Mouse (Mus musculus): ENCODE measurements around the gene Krt13. TPM values are rescaled to one million over a fixed set of nuclear protein-coding genes. Genes with fewer than 3 reads are reported as not detected.

Gene Krt13
- polyA plus RNA-seq, 1 experiment from 2014 or later = 0.22 TPM

GRCm38 (mm10) chr11:100102693-100103429 is 18.5 kb downstream of the Krt13 start:
- Histone ChIP-seq H3K4me1 (replicated peaks) (0 out of 2 replicates have a peak, but pooled peaks cover 8% of the 10 kb centered on the region), H3K27me3 (no peaks in the 10 kb centered on the region), H3K36me3 (no peaks in the 10 kb centered on the region), H3K27ac (no peak overlapping the region), H3K9ac (replicated peaks) (no peak overlapping the region), H3K4me3 (replicated peaks) (no peak overlapping the region), H3K9me3 (no peaks in the 10 kb centered on the region), H3K4me2 (replicated peaks) (no peak overlapping the region)
- no peak for ATAC-seq
- WGBS = 68% methylated on average over 15 of the region's 15 CpGs

GRCm38 (mm10) chr11:100100391-100100790 is 21.0 kb downstream of the Krt13 start:
- Histone ChIP-seq H3K4me2 (replicated peaks) (no peak overlapping the region), H3K36me3 (no peaks in the 10 kb centered on the region), H3K27ac (no peak overlapping the region), H3K9ac (replicated peaks) (no peak overlapping the region), H3K9me3 (no peaks in the 10 kb centered on the region), H3K27me3 (no peaks in the 10 kb centered on the region), H3K4me1 (replicated peaks) (0 out of 2 replicates have a peak, but pooled peaks cover 8% of the 10 kb centered on the region), H3K4me3 (replicated peaks) (no peak overlapping the region)
- ATAC-seq = no peak
- 85% methylated on average over 4 of the region's 4 CpGs for WGBS

GRCm38 (mm10) chr11:100097819-100098218 is 23.5 kb downstream of the Krt13 start:
- Histone ChIP-seq H3K4me1 (replicated peaks) (0 out of 2 replicates have a peak, but pooled peaks cover 6% of the 10 kb centered on the region), H3K36me3 (no peaks in the 10 kb centered on the region), H3K9ac (replicated peaks) (no peak overlapping the region), H3K27ac (no peak overlapping the region), H3K4me2 (replicated peaks) (no peak overlapping the region), H3K27me3 (no peaks in the 10 kb centered on the region), H3K9me3 (no peaks in the 10 kb centered on the region), H3K4me3 (replicated peaks) (no peak overlapping the region)
- ATAC-seq = no peak
- 70% methylated on average over 9 of the region's 9 CpGs for WGBS

GRCm38 (mm10) chr11:100096141-100096540 is 25.2 kb downstream of the Krt13 start, which contains the start of gene Krt35:
Gene Krt35, minus strand, starts transcription at chr11:100096241.
- H3K4me3 ChIP-seq (replicated peaks) = no peak within 1 kb of the TSS
- H3K9ac ChIP-seq (replicated peaks) = no peak within 1 kb of the TSS
- H3K4me1 ChIP-seq (replicated peaks) = 0 out of 2 replicates have a peak, but pooled peaks cover 6% of the 10 kb centered on the region
- H3K36me3 ChIP-seq = no peaks in the 10 kb centered on the region
- H3K4me2 ChIP-seq (replicated peaks) = no peak within 1 kb of the TSS
- no peaks in the 10 kb centered on the region for H3K27me3 ChIP-seq
- 88% methylated on average over 9 of the region's 9 CpGs for WGBS
- H3K9me3 ChIP-seq = no peaks in the 10 kb centered on the region
- ATAC-seq = no peak
- no peak within 1 kb of the TSS for H3K27ac ChIP-seq

- H3K27ac ChIP-seq = no peak overlapping the region
- H3K27me3 ChIP-seq = no peaks in the 10 kb centered on the region
- no peak overlapping the region for H3K9ac ChIP-seq (replicated peaks)
- H3K36me3 ChIP-seq = no peaks in the 10 kb centered on the region
- no peak overlapping the region for H3K4me3 ChIP-seq (replicated peaks)
- no peaks in the 10 kb centered on the region for H3K9me3 ChIP-seq
- H3K4me2 ChIP-seq (replicated peaks) = no peak overlapping the region
- no peaks in the 10 kb centered on the region for H3K4me1 ChIP-seq (replicated peaks)
- WGBS = 70% methylated on average over 7 of the region's 7 CpGs
- ATAC-seq = no peak
These were observed 32.9 kb downstream of the Krt13 start for GRCm38 (mm10) chr11:100088378-100089025.

GRCm38 (mm10) chr11:100087861-100088260 is 33.5 kb downstream of the Krt13 start, which contains the start of gene Krt32:
Gene Krt32, minus strand, starts transcription at chr11:100088226.
- H3K4me2 ChIP-seq (replicated peaks) = no peak within 1 kb of the TSS
- H3K9me3 ChIP-seq = no peaks in the 10 kb centered on the region
- no peak for ATAC-seq
- H3K4me1 ChIP-seq (replicated peaks) = no peaks in the 10 kb centered on the region
- H3K4me3 ChIP-seq (replicated peaks) = no peak within 1 kb of the TSS
- no peak within 1 kb of the TSS for H3K9ac ChIP-seq (replicated peaks)
- H3K27ac ChIP-seq = no peak within 1 kb of the TSS
- no peaks in the 10 kb centered on the region for H3K27me3 ChIP-seq
- no peaks in the 10 kb centered on the region for H3K36me3 ChIP-seq
- 89% methylated on average over 10 of the region's 10 CpGs for WGBS

- H3K27me3 ChIP-seq = no peaks in the 10 kb centered on the region
- ATAC-seq = no peak
- WGBS = 63% methylated on average over 1 of the region's 1 CpGs
- H3K36me3 ChIP-seq = no peaks in the 10 kb centered on the region
- H3K4me3 ChIP-seq (replicated peaks) = no peak overlapping the region
- H3K27ac ChIP-seq = no peak overlapping the region
- H3K9me3 ChIP-seq = no peaks in the 10 kb centered on the region
- H3K4me2 ChIP-seq (replicated peaks) = no peak overlapping the region
- H3K4me1 ChIP-seq (replicated peaks) = no peaks in the 10 kb centered on the region
- no peak overlapping the region for H3K9ac ChIP-seq (replicated peaks)
These were observed 47.5 kb downstream of the Krt13 start for GRCm38 (mm10) chr11:100073873-100074272.

Other genes with a start within 250 kb of the Krt13 start
- gene Krtap9-1, start 248.2 kb downstream of the Krt13 start, polyA plus RNA-seq (2015; fragmentation: Nextera tagmentation; extraction: Ambion mirVana) = not detected in 2 replicates
- not detected in 2 replicates for gene Gm11567, start 242.4 kb downstream of the Krt13 start, polyA plus RNA-seq (2015; fragmentation: Nextera tagmentation; extraction: Ambion mirVana)
- gene Krtap31-1, start 213.6 kb downstream of the Krt13 start, polyA plus RNA-seq (2015; fragmentation: Nextera tagmentation; extraction: Ambion mirVana) = not detected in 2 replicates
- gene Gm11565, start 206.8 kb downstream of the Krt13 start, polyA plus RNA-seq (2015; fragmentation: Nextera tagmentation; extraction: Ambion mirVana) = not detected in 2 replicates
- not detected in 2 replicates for gene Krtap31-2, start 185.3 kb downstream of the Krt13 start, polyA plus RNA-seq (2015; fragmentation: Nextera tagmentation; extraction: Ambion mirVana)
- not detected in 2 replicates for gene Krtap9-5, start 173.1 kb downstream of the Krt13 start, polyA plus RNA-seq (2015; fragmentation: Nextera tagmentation; extraction: Ambion mirVana)
- gene Krtap29-1, start 142.5 kb downstream of the Krt13 start, polyA plus RNA-seq (2015; fragmentation: Nextera tagmentation; extraction: Ambion mirVana) = not detected in 2 replicates
- gene Krtap16-1, start 135.0 kb downstream of the Krt13 start, polyA plus RNA-seq (2015; fragmentation: Nextera tagmentation; extraction: Ambion mirVana) = not detected in 2 replicates
- 0.28 and 0.37 TPM in 2 replicates for gene Krtap17-1, start 127.6 kb downstream of the Krt13 start, polyA plus RNA-seq (2015; fragmentation: Nextera tagmentation; extraction: Ambion mirVana)
- gene Krt33a, start 105.4 kb downstream of the Krt13 start, polyA plus RNA-seq (2015; fragmentation: Nextera tagmentation; extraction: Ambion mirVana) = not detected in 2 replicates
- gene Krt33b, start 91.7 kb downstream of the Krt13 start, polyA plus RNA-seq (2015; fragmentation: Nextera tagmentation; extraction: Ambion mirVana) = not detected in 2 replicates
- not detected in 2 replicates for gene Krt34, start 80.0 kb downstream of the Krt13 start, polyA plus RNA-seq (2015; fragmentation: Nextera tagmentation; extraction: Ambion mirVana)
- not detected in 2 replicates for gene Krt31, start 71.0 kb downstream of the Krt13 start, polyA plus RNA-seq (2015; fragmentation: Nextera tagmentation; extraction: Ambion mirVana)
- not detected in 2 replicates for gene Krt32, start 33.3 kb downstream of the Krt13 start, polyA plus RNA-seq (2015; fragmentation: Nextera tagmentation; extraction: Ambion mirVana)
- gene Krt35, start 25.3 kb downstream of the Krt13 start, polyA plus RNA-seq (2015; fragmentation: Nextera tagmentation; extraction: Ambion mirVana) = not detected in 2 replicates
- gene Krt36, start 15.9 kb downstream of the Krt13 start, polyA plus RNA-seq (2015; fragmentation: Nextera tagmentation; extraction: Ambion mirVana) = not detected in 2 replicates
- 0.41 and 0.98 TPM in 2 replicates for gene Krt15, start 14.4 kb upstream of the Krt13 start, polyA plus RNA-seq (2015; fragmentation: Nextera tagmentation; extraction: Ambion mirVana)
- gene Krt19, start 27.1 kb upstream of the Krt13 start, polyA plus RNA-seq (2015; fragmentation: Nextera tagmentation; extraction: Ambion mirVana) = 0.86 and 1.4 TPM in 2 replicates
- gene Krt9, start 71.7 kb upstream of the Krt13 start, polyA plus RNA-seq (2015; fragmentation: Nextera tagmentation; extraction: Ambion mirVana) = not detected in 2 replicates
- gene Krt14, start 86.0 kb upstream of the Krt13 start, polyA plus RNA-seq (2015; fragmentation: Nextera tagmentation; extraction: Ambion mirVana) = 0.15 and 0.22 TPM in 2 replicates
- not detected in 2 replicates for gene Krt16, start 127.3 kb upstream of the Krt13 start, polyA plus RNA-seq (2015; fragmentation: Nextera tagmentation; extraction: Ambion mirVana)
- gene Krt17, start 139.5 kb upstream of the Krt13 start, polyA plus RNA-seq (2015; fragmentation: Nextera tagmentation; extraction: Ambion mirVana) = not detected in 2 replicates
- gene Krt42, start 148.3 kb upstream of the Krt13 start, polyA plus RNA-seq (2015; fragmentation: Nextera tagmentation; extraction: Ambion mirVana) = not detected in 2 replicates
- 1,443 and 1,564 TPM in 2 replicates for gene Eif1, start 198.3 kb upstream of the Krt13 start, polyA plus RNA-seq (2015; fragmentation: Nextera tagmentation; extraction: Ambion mirVana)
- gene Gast, start 212.8 kb upstream of the Krt13 start, polyA plus RNA-seq (2015; fragmentation: Nextera tagmentation; extraction: Ambion mirVana) = 1.2 and 2.5 TPM in 2 replicates
- 137 and 168 TPM in 2 replicates for gene Hap1, start 234.6 kb upstream of the Krt13 start, polyA plus RNA-seq (2015; fragmentation: Nextera tagmentation; extraction: Ambion mirVana)

Data from midbrain, embryonic 13.5 days (tissue).